Mouse (Mus musculus) thymus, adult 2 months (tissue): ENCODE data around the gene Lct.

ENCODE experiments used
- CTCF ChIP-seq: fragments of 200-500 bp; IDR thresholded peaks from 2 replicates; pipeline ENCODE4 v1.5.1; 2012; ENCODE audit warnings: mild to moderate bottlenecking, control low read depth, low read length, moderate library complexity, borderline replicate concordance; ENCODE audit not compliant: control insufficient read depth, poor library complexity, insufficient read depth; ENCODE audit errors: extremely low read depth
- POLR2A ChIP-seq: fragments of 200-500 bp; IDR thresholded peaks from 2 replicates; pipeline ENCODE4 v1.6.1; 2012; ENCODE audit warnings: mild to moderate bottlenecking, low read length, control low read depth, moderate library complexity; ENCODE audit not compliant: control insufficient read depth, poor library complexity, insufficient read depth; ENCODE audit errors: extremely low read depth

DNA sequence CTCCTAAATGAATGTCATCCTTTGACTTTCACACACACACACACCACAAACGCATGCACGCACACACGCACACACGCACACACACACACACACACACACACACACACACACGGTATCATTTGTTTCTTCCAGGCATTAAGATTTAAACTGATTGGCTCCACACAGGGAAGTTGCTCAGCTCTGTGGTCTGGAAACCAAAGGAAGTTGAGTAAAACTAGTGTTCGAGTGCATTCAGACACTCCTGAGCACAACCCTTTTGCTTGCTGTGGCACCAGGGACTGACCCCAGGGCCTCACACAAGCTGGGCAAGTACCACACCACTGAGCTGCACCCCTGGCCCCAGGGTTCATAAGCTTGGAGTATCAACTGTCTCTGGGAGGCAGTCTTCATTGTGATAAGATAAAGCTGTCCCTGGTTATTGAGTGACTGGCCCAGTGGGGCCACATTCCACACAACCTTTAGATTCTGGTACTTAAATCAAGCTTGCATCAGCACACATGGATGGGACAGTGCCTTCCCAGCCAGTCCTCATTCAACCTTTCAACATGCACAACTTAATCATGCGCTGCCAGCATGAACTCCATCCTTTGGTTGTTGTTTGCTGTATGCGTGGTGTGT lies 5.0 kb downstream of the Lct start:
- TF ChIP-seq CTCF (no peak), POLR2A (no peak)
